Comparison of ENCODE assay signal across 12 mouse cellular contexts in the genomic region with DNA sequence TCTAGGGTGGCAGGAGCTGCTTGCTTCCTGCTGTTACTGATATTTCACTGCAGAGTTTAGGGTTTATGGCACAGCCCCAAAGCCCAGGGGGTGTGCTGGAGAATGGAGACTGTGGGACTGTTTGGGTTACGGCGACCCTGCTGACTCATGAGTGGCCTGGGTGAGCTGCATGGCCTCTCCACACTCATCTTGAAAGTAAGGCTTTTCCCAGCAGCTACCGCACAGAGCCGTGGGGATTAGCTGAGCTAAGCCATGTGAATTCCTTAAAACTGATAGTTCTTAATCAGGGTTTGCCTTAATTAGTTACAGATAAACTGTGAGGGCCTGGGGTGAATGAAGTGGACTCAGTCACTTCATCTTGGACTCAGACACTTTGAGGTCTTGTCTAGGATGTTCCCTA.
DNase-seq lines count a peak whose midpoint lies in the region; ATAC-seq and TF ChIP-seq lines count a peak whose summit lies in the region.
"Had no signal": no experiment of that assay in that cellular context is flagged by ENCODE, and none has a peak within 500 bp of the region (broad histone marks: within the 10 kb centered on the region; RNA-seq: fewer than 3 reads in every experiment).

No protein-coding gene starts in this region.

- H3K36me3 ChIP-seq in heart, postnatal 0 days (replicated peaks; ENCODE audit: control insufficient read depth, insufficient read depth, low read length) = no peaks in the 10 kb centered on the region
- H3K36me3 ChIP-seq: embryonic facial prominence, embryonic 13.5 days; limb, embryonic 15.5 days had no signal

- no peak for TF ChIP-seq CTCF in heart, postnatal 0 days (IDR thresholded peaks at IDR 0.05; ENCODE audit: low read depth)
- no peak for TF ChIP-seq CTCF in Patski (IDR thresholded peaks at IDR 0.05)

- TF ChIP-seq EP300 in heart, postnatal 0 days (IDR thresholded peaks at IDR 0.05; ENCODE audit: low read depth) = no peak

- H3K4me1 ChIP-seq in heart, postnatal 0 days (ENCODE audit: control insufficient read depth, insufficient read depth) = peaks cover 37% of the 10 kb centered on the region

- intact Hi-C loops in heart, postnatal 25 days (cut with DNase I) = no loop called here

- no peak for DNase-seq in heart, postnatal 0 days (ENCODE audit: low spot score)
- DNase-seq in heart, postnatal 25 days (ENCODE audit: low spot score) = no peak
- peak; percentile 32 for DNase-seq in lung, postnatal 10 days
- no peak for DNase-seq in lung, postnatal 14 days
- DNase-seq in Patski (ENCODE audit: low read depth, low spot score) = peak; percentile 93
- DNase-seq in kidney, postnatal 10 days = peak; percentile 33
- DNase-seq in cerebellum, adult 9-10 months = no peak
- no peak for DNase-seq in right cerebral cortex, adult 18-20 months
- DNase-seq: cerebellum, adult 11 months; thymus, postnatal 14 days had no signal

- H3K9ac ChIP-seq in heart, postnatal 0 days (replicated peaks; ENCODE audit: low read depth, low read length) = no peak overlapping the region
- H3K9ac ChIP-seq: embryonic facial prominence, embryonic 13.5 days; limb, embryonic 15.5 days had no signal

- H3K27ac ChIP-seq in heart, postnatal 0 days (ENCODE audit: low read depth) = peak overlapping the region; percentile 73
- H3K27ac ChIP-seq: embryonic facial prominence, embryonic 13.5 days; limb, embryonic 15.5 days had no signal

- POLR2A ChIA-PET in Patski (lab: Charles Lee) = interaction anchor here (0.5 to 0.6 kb wide), 2 partner anchors 97 to 137 kb away, joined by 3 to 4 read pairs; no protein-coding TSS in a partner anchor

- H3K9me3 ChIP-seq in heart, postnatal 0 days (replicated peaks; ENCODE audit: control insufficient read depth, low read length) = no peaks in the 10 kb centered on the region
- H3K9me3 ChIP-seq: embryonic facial prominence, embryonic 13.5 days; limb, embryonic 15.5 days had no signal

- CTCF ChIA-PET in Patski (lab: Charles Lee) = interaction anchor here (0.8 to 1.5 kb wide), 5 partner anchors 17 to 95 kb away, joined by 3 to 5 read pairs (median 3); no protein-coding TSS in a partner anchor

- H3K4me3 ChIP-seq in heart, postnatal 0 days (ENCODE audit: low read depth, low read length) = no peak overlapping the region
- H3K4me3 ChIP-seq: embryonic facial prominence, embryonic 13.5 days; limb, embryonic 15.5 days had no signal

- H3K4me2 ChIP-seq in heart, postnatal 0 days (ENCODE audit: low read depth, low read length) = no peak overlapping the region
- H3K4me2 ChIP-seq: embryonic facial prominence, embryonic 13.5 days; limb, embryonic 15.5 days had no signal

- H3K27me3 ChIP-seq in heart, postnatal 0 days (ENCODE audit: control insufficient read depth, insufficient read depth, low read length) = no peaks in the 10 kb centered on the region
- H3K27me3 ChIP-seq in Patski = no peaks in the 10 kb centered on the region
- H3K27me3 ChIP-seq: embryonic facial prominence, embryonic 13.5 days; limb, embryonic 15.5 days had no signal

- whole genome bisulfite sequencing in heart, postnatal 0 days = 40% methylated on average over 4 of the region's 4 CpGs

- in situ Hi-C loops in Patski (cut with MboI; ENCODE audit: low pct_unique_long_range_greater_than_20kb) = no loop called here

- no peak for ATAC-seq in heart, postnatal 0 days (ENCODE audit: insufficient read depth, low read depth)
- peak; percentile 80 for ATAC-seq in Patski

Comparison
In these comparisons a context has a peak if more than half of its experiments do, and no peak if none do; other contexts are left out.
1. DNase-seq: peak in lung, postnatal 10 days (single experiment), Patski (single experiment) and kidney, postnatal 10 days (single experiment); none in heart, postnatal 0 days (single experiment), heart, postnatal 25 days (single experiment), lung, postnatal 14 days (single experiment), cerebellum, adult 9-10 months (single experiment) and right cerebral cortex, adult 18-20 months (single experiment).